Mouse (Mus musculus): ENCODE measurements around the gene Krt81. TPM values are rescaled to one million over a fixed set of nuclear protein-coding genes. Genes with fewer than 3 reads are reported as not detected.
A peak's percentile ranks its signal among the peaks of the same experiment; 100 is the strongest.

Krt81 gene
- polyA plus RNA-seq, 1 experiment from 2014 or later, result not detected

DNA sequence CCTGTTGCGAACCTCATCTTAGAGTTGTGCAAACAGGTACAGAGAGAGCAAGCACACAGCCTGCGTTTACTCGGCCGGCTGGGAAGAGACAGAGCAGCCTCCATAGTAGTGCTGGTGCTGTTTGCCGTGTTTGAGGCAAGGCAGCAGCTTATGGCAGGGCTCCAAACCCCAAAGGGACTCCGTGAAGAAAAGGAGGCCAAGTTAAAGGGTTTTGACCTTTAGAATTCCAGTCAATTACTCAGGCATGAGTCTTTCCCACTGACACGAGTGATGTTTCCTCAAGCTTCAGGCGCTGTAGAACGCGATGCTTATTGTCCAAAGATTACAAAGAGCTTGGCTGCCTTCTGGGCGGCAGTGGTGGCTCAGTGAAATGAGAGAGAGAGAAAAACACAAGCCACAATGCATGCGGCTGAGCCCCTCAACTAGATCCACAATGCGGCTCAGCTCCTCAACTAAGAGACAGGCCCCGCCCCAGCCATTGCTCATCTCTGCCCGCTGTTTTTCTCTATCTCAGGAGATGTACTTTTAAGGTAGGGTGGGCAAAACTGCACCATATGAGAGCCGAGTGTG is 5.1 kb downstream of the Krt81 start:
- no peaks in the 10 kb centered on the region for H3K4me1 ChIP-seq (ENCODE audit: insufficient read depth, low read length)
- no peak overlapping the region for H3K4me2 ChIP-seq (replicated peaks; ENCODE audit: low read depth, low read length)
- H3K27me3 ChIP-seq (ENCODE audit: insufficient read depth, low read length), result no peaks in the 10 kb centered on the region
- ATAC-seq (ENCODE audit: low FRiP score, low TSS enrichment), result no peak
- peaks cover 3% of the 10 kb centered on the region; the same call in 1 of the 2 replicates for H3K9me3 ChIP-seq (ENCODE audit: low read length)
- H3K4me3 ChIP-seq (ENCODE audit: low read length), result no peak overlapping the region
- H3K36me3 ChIP-seq (ENCODE audit: insufficient read depth, low read length), result no peaks in the 10 kb centered on the region
- no peak overlapping the region for H3K9ac ChIP-seq (replicated peaks; ENCODE audit: low read length)
- WGBS, result 52% methylated on average over 16 of the region's 16 CpGs
- H3K27ac ChIP-seq (ENCODE audit: low read length), result no peak overlapping the region

DNA sequence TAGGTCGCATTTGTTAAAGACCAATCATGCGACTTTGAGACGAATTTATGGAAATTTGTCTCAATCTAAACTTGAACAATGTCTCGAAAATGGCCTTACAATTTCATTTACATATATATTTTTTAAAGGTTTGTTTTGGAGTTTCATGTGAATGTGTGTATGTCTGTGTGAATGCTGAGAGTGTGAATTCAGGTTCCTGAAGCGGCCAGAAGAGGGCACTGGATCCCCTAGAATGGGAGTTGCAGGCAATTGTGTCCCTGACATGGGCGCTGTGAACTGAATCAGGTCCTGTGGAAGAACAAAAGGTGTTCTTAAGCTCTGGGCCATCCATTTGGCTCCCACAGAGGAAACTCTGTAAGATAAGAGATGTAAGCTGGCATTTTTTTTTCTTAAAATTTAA is 7.7 kb downstream of the Krt81 start:
- H3K4me2 ChIP-seq (replicated peaks; ENCODE audit: low read depth, low read length), result no peak overlapping the region
- no peak for ATAC-seq (ENCODE audit: low FRiP score, low TSS enrichment)

DNA sequence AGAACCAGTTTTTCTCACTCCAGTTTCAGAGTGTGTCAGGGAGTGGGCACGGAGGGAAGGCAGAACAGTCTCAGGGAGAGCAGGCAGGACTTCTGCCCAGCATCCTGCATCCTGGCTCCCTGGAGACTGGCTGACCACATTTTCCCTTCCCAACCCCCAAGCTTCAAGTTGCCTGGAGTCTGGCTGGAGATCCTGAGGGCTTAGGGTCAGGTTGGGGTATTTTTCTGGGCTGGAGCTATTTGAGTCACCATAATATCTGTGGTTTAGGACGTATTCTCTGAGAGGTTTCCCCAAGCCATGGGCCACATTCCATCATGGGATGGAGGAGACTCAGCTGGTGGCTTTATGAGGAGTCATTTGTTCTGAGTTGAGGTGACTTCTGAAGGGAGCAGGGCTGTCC is 8.3 kb downstream of the Krt81 start:
- H3K27ac ChIP-seq (ENCODE audit: low read length), result no peak overlapping the region
- no peak for ATAC-seq (ENCODE audit: low FRiP score, low TSS enrichment)
- no peaks in the 10 kb centered on the region for H3K27me3 ChIP-seq (ENCODE audit: insufficient read depth, low read length)
- H3K4me2 ChIP-seq (replicated peaks; ENCODE audit: low read depth, low read length), result no peak overlapping the region
- no peak overlapping the region for H3K4me3 ChIP-seq (ENCODE audit: low read length)
- no peaks in the 10 kb centered on the region for H3K4me1 ChIP-seq (ENCODE audit: insufficient read depth, low read length)
- peaks cover 3% of the 10 kb centered on the region; the same call in 1 of the 2 replicates for H3K9me3 ChIP-seq (ENCODE audit: low read length)
- H3K36me3 ChIP-seq (ENCODE audit: insufficient read depth, low read length), result no peaks in the 10 kb centered on the region
- WGBS, result 62% methylated on average over 2 of the region's 2 CpGs
- H3K9ac ChIP-seq (replicated peaks; ENCODE audit: low read length), result no peak overlapping the region

More for the DNA sequence above, 7.7 kb downstream of the Krt81 start:
- Histone ChIP-seq H3K36me3 (ENCODE audit: insufficient read depth, low read length) (no peaks in the 10 kb centered on the region), H3K27me3 (ENCODE audit: insufficient read depth, low read length) (no peaks in the 10 kb centered on the region), H3K27ac (ENCODE audit: low read length) (no peak overlapping the region), H3K4me3 (ENCODE audit: low read length) (no peak overlapping the region), H3K4me1 (ENCODE audit: insufficient read depth, low read length) (no peaks in the 10 kb centered on the region), H3K9me3 (ENCODE audit: low read length) (peaks cover 3% of the 10 kb centered on the region; the same call in 1 of the 2 replicates), H3K9ac (replicated peaks; ENCODE audit: low read length) (no peak overlapping the region)
- WGBS, result 93% methylated on average over 6 of the region's 6 CpGs

DNA sequence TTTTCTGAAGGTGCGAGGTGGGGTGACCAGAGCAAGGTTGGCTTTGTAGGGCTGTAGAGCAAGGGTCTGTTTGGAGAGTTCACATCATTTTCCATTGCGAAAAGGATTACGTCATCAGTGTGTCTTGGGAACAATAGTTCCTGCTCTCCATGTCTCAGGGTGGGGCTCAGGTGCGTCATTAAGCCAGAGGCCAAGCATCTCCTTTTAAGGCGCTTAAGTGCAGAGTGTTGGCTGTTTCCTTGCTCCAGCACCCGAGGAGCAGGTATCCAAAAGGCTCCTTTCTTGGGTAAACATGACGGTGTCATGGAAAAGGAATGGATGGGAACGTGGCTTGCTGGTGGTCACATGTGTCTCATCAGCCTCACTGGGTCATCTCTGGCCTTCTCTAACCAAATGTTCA is 8.8 kb downstream of the Krt81 start:
- 87% methylated on average over 8 of the region's 8 CpGs for WGBS
- H3K27me3 ChIP-seq (ENCODE audit: insufficient read depth, low read length), result no peaks in the 10 kb centered on the region
- ATAC-seq (ENCODE audit: low FRiP score, low TSS enrichment), result no peak

DNA sequence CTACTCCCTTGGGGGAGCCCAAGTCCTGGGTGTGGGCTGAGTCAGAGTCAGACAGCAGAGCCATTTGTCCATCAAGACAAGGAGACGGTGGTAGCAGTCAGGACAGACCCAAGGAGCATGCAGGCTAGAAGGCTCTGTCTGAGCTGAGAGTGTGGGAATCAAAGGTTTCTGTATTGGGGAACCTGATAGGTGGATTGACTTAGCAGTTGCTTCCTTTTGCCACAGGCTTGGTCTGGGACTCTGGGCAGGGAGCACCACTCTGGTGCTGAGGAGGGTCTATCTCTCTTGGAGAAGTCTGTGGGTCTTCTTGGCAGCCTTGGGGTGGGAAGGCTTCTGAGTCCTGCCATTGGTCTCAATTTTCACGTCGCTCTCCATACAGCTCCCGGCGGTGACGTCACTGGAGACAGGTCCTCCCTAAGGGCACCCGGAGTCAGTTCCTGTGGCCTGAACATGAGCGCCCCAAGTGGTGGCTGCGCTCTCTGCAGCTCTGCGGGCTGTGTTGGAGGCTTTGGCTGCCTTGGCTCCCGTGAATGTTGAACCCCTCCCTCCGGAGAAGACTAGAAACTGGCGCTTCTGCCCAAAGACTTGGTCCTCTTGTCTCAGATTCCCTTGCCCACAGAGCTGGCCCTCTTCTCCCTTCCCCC is 10.3 kb downstream of the Krt81 start:
- no peak overlapping the region for H3K9ac ChIP-seq (replicated peaks; ENCODE audit: low read length)
- no peak overlapping the region for H3K4me2 ChIP-seq (replicated peaks; ENCODE audit: low read depth, low read length)
- H3K36me3 ChIP-seq (ENCODE audit: insufficient read depth, low read length), result no peaks in the 10 kb centered on the region
- ATAC-seq (ENCODE audit: low FRiP score, low TSS enrichment), result peak; percentile 51; the same call in 1 of the 2 replicates
- H3K27ac ChIP-seq (ENCODE audit: low read length), result no peak overlapping the region
- no peaks in the 10 kb centered on the region for H3K4me1 ChIP-seq (ENCODE audit: insufficient read depth, low read length)
- no peaks in the 10 kb centered on the region for H3K27me3 ChIP-seq (ENCODE audit: insufficient read depth, low read length)
- H3K4me3 ChIP-seq (ENCODE audit: low read length), result no peak overlapping the region
- H3K9me3 ChIP-seq (ENCODE audit: low read length), result peaks cover 3% of the 10 kb centered on the region; the same call in 1 of the 2 replicates
- 7% methylated on average over 13 of the region's 13 CpGs for WGBS

More for the DNA sequence above, 8.8 kb downstream of the Krt81 start:
- no peak overlapping the region for H3K9ac ChIP-seq (replicated peaks; ENCODE audit: low read length)
- no peak overlapping the region for H3K27ac ChIP-seq (ENCODE audit: low read length)
- peaks cover 3% of the 10 kb centered on the region; the same call in 1 of the 2 replicates for H3K9me3 ChIP-seq (ENCODE audit: low read length)
- H3K4me2 ChIP-seq (replicated peaks; ENCODE audit: low read depth, low read length), result no peak overlapping the region
- H3K4me1 ChIP-seq (ENCODE audit: insufficient read depth, low read length), result no peaks in the 10 kb centered on the region
- no peak overlapping the region for H3K4me3 ChIP-seq (ENCODE audit: low read length)
- no peaks in the 10 kb centered on the region for H3K36me3 ChIP-seq (ENCODE audit: insufficient read depth, low read length)

DNA sequence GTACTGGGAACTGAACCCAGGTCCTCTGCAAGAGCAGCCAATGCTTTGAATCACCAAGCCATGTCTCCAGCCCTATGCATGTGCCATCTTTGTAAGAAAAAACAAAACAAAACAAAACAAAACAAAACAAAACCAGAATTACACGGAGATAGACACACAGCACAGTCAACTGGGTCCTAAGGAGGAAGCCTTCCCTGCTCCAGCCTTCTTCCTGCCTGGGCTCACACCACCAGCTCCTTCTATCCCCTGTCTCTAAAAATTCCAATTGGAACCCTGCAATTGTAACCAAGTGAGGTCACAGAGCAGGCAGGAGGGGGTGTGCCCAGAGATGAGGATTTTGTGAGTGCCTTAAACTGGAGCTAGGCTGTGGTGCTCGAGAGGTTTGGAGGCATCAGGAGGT is 16.1 kb downstream of the Krt81 start, which contains the start of gene Krt88:
Gene Krt88, plus strand, starts transcription at position 301 of the 400 bp plus-strand sequence.
- Histone ChIP-seq H3K9me3 (ENCODE audit: low read length) (no peaks in the 10 kb centered on the region), H3K4me3 (ENCODE audit: low read length) (no peak within 1 kb of the TSS), H3K27ac (ENCODE audit: low read length) (no peak within 1 kb of the TSS), H3K9ac (replicated peaks; ENCODE audit: low read length) (no peak within 1 kb of the TSS), H3K4me1 (ENCODE audit: insufficient read depth, low read length) (no peaks in the 10 kb centered on the region), H3K4me2 (replicated peaks; ENCODE audit: low read depth, low read length) (no peak within 1 kb of the TSS), H3K27me3 (ENCODE audit: insufficient read depth, low read length) (no peaks in the 10 kb centered on the region), H3K36me3 (ENCODE audit: insufficient read depth, low read length) (no peaks in the 10 kb centered on the region)
- WGBS, result 63% methylated on average over 2 of the region's 2 CpGs
- ATAC-seq (ENCODE audit: low FRiP score, low TSS enrichment), result no peak

DNA sequence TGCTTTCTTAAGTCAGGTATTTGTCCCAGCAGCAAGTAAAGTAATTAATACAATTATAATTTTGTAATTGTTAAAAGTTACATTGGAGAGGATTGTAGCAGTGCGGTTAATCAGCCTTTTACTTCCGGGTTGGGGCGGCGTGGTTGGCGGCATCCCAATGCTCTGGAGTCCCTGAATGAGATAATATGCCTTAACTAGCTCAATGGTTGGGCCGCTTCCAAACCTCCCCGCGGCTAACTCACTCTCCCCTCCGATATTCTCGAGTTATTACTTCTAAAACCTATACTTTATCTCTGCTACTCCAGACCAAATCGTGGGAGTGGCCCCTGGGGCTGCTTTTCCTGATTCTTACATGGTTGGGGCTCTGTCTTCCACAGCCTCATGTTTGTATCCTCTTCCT is 17.0 kb downstream of the Krt81 start:
- H3K9ac ChIP-seq (replicated peaks; ENCODE audit: low read length), result no peak overlapping the region
- no peaks in the 10 kb centered on the region for H3K4me1 ChIP-seq (ENCODE audit: insufficient read depth, low read length)
- H3K4me2 ChIP-seq (replicated peaks; ENCODE audit: low read depth, low read length), result no peak overlapping the region
- no peaks in the 10 kb centered on the region for H3K36me3 ChIP-seq (ENCODE audit: insufficient read depth, low read length)
- 70% methylated on average over 11 of the region's 11 CpGs for WGBS
- ATAC-seq (ENCODE audit: low FRiP score, low TSS enrichment), result no peak
- no peak overlapping the region for H3K27ac ChIP-seq (ENCODE audit: low read length)
- H3K4me3 ChIP-seq (ENCODE audit: low read length), result no peak overlapping the region
- H3K27me3 ChIP-seq (ENCODE audit: insufficient read depth, low read length), result no peaks in the 10 kb centered on the region
- H3K9me3 ChIP-seq (ENCODE audit: low read length), result no peaks in the 10 kb centered on the region

DNA sequence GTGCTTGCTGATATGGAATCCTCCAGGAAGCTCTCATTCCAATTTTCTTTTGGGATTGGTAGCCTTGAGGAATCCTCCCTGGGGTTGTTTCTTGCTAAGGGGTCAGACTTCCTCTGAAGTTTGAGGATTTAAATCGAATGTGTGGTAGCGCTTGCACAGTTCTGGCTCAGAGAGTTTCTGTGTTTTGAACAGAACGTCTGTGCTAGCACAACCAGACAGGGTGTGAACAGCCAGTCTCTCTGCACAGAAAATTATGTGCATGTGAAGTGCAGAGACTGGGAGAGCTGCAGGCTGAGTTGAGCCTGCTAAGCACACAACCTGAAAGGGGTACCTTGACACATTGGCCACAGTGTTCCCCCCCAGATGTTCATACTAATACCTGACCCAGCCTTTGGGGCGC is 22.7 kb downstream of the Krt81 start:
- H3K27me3 ChIP-seq (ENCODE audit: insufficient read depth, low read length), result peaks cover 28% of the 10 kb centered on the region
- H3K36me3 ChIP-seq (ENCODE audit: insufficient read depth, low read length), result no peaks in the 10 kb centered on the region
- H3K27ac ChIP-seq (ENCODE audit: low read length), result no peak overlapping the region
- no peaks in the 10 kb centered on the region; the same call in 1 of the 2 replicates for H3K4me1 ChIP-seq (ENCODE audit: insufficient read depth, low read length)
- H3K9ac ChIP-seq (replicated peaks; ENCODE audit: low read length), result no peak overlapping the region
- no peak overlapping the region for H3K4me3 ChIP-seq (ENCODE audit: low read length)
- no peaks in the 10 kb centered on the region for H3K9me3 ChIP-seq (ENCODE audit: low read length)
- H3K4me2 ChIP-seq (replicated peaks; ENCODE audit: low read depth, low read length), result no peak overlapping the region
- 71% methylated on average over 4 of the region's 4 CpGs for WGBS
- no peak for ATAC-seq (ENCODE audit: low FRiP score, low TSS enrichment)

DNA sequence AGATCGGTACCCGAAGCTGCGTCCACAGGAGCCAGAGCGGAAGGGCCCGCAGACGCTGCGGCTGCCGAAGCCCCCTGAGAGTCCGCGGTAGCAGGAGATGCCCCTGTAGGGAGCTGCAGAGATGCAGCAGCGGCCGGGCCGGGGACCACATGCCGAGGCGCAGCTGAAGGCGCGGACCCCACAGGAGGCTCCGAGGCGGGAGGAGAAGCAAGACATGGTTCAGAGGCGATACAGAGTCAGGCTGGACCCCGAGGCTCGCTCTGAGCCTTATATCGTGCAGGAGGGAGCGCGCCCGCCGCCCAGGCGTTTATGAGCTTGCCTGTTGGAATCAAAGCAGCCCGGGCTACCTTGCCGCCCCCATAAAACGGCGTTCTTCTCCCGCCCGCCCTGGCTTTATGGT is 25.0 kb downstream of the Krt81 start, which contains the start of gene Krt87:
Gene Krt87, minus strand, starts transcription at position 250 of the 400 bp plus-strand sequence.
- no peaks in the 10 kb centered on the region; the same call in 1 of the 2 replicates for H3K4me1 ChIP-seq (ENCODE audit: insufficient read depth, low read length)
- no peak within 1 kb of the TSS for H3K27ac ChIP-seq (ENCODE audit: low read length)
- H3K4me2 ChIP-seq (replicated peaks; ENCODE audit: low read depth, low read length), result peak within 1 kb of the TSS; percentile 35
- no peaks in the 10 kb centered on the region for H3K36me3 ChIP-seq (ENCODE audit: insufficient read depth, low read length)
- no peak within 1 kb of the TSS for H3K9ac ChIP-seq (replicated peaks; ENCODE audit: low read length)
- H3K4me3 ChIP-seq (ENCODE audit: low read length), result peak within 1 kb of the TSS; percentile 28
- WGBS, result under 1% methylated on average over 34 of the region's 34 CpGs
- H3K9me3 ChIP-seq (ENCODE audit: low read length), result no peaks in the 10 kb centered on the region
- H3K27me3 ChIP-seq (ENCODE audit: insufficient read depth, low read length), result peaks cover 28% of the 10 kb centered on the region
- ATAC-seq (ENCODE audit: low FRiP score, low TSS enrichment), result peak; percentile 39; the same call in 1 of the 2 replicates

DNA sequence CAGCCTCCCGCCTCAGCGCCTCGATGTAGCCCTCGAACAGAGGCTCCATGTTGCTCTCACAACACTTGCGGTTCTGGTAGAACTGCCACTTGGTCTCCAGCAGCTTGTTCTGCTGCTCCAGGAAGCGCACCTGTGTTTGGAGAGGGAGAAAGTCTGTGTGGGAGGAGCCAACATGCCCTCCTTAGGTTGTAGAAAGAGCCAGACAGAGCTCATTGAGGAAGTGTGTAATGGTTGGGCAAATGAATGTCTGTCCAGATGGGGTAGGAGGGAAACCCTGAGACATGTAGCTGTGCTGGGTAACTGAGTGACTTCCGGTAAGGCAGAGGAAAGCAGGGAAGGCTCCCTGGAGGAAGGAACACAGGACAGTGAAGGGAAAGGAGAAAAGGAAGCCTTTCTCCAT is 26.9 kb downstream of the Krt81 start:
- no peaks in the 10 kb centered on the region for H3K36me3 ChIP-seq (ENCODE audit: insufficient read depth, low read length)
- H3K27me3 ChIP-seq (ENCODE audit: insufficient read depth, low read length), result peaks cover 28% of the 10 kb centered on the region
- no peak overlapping the region for H3K4me2 ChIP-seq (replicated peaks; ENCODE audit: low read depth, low read length)
- no peaks in the 10 kb centered on the region for H3K9me3 ChIP-seq (ENCODE audit: low read length)
- no peak overlapping the region for H3K4me3 ChIP-seq (ENCODE audit: low read length)
- H3K27ac ChIP-seq (ENCODE audit: low read length), result no peak overlapping the region
- H3K4me1 ChIP-seq (ENCODE audit: insufficient read depth, low read length), result no peaks in the 10 kb centered on the region; the same call in 1 of the 2 replicates
- no peak for ATAC-seq (ENCODE audit: low FRiP score, low TSS enrichment)
- WGBS, result 87% methylated on average over 7 of the region's 7 CpGs
- H3K9ac ChIP-seq (replicated peaks; ENCODE audit: low read length), result no peak overlapping the region

Data from kidney, embryonic 16.5 days (tissue).